Mouse (Mus musculus) retina, adult 2 months (tissue): ENCODE data around the gene Cnnm1.

Experiments
- DNase-seq: peaks from one replicate; pipeline ENCODE4 v3.0.0-alpha.2; 2012; ENCODE audit warnings: low read depth, low spot score

The Cnnm1 gene

DNA sequence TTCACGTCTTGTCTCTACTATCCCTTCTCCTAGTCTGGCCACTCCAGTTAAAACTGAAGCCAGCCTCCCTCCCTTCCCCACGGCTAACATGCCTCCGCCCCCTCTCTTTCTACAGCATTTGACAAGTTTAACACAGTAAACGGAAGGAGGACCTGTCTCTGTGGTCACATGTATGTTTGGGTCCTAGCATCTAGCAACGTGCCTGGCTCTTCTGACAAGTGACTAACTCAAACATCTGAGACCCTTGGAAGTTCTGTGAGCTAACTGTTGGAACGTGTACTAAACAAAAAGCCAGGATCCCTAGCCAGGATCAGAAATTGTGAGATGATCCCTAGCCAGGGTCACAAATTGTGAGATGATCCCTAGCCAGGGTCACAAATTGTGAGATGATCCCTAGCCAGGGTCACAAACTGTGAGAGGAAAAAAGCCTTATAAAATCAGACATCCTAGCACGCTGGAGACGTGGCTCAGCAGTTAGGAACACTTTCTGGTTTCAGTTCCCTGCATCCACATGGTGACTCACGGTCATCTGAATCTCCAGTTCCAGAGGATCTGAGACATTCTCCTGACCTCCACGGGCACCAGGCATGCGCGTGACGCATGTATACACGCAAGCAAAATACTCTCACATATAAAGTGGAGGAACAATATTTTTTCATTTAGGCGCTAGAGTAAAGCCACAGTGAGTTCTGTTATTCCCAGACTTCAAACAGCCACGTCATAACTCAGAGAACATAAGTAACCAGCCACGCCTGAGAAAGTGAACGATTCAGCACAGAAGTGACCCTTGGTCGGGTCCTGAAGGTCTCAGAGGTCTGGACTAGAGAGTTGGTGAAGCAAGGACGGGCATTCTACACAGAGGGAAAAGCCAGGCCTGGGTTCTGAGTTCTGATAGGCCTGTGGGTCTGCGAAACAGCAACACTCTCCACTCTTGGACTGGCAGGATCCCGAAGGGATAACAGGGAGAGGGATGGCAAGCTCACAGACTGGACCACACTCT, 71.7 kb downstream of the Cnnm1 start:
- DNase-seq: no peak

DNA sequence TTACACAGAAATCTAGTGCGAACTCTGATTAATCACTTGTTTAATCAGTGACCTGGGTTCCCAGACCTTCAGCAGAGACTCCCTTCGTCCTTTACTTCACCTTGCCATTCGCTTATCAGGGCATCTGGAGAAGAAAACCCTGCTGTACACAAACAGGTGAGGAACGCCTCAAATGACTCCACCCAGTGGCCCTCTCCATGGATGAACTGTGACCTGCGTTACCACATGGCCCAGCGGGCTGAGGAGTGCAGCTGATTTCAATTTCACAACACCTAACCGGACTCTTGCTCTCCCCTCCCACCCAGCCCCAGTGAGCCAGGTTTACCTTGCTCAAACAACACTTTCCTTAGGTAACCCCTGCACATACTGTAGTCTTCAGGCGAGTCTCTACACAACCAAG, 73.6 kb downstream of the Cnnm1 start:
- no peak for DNase-seq

GRCm38 (mm10) chr19:43515668-43516396, 75.6 kb downstream of the Cnnm1 start:
- DNase-seq: no peak

- DNase-seq: peak; percentile 54
Observed at GRCm38 (mm10) chr19:43516397-43517035, 76.3 kb downstream of the Cnnm1 start.

- no peak for DNase-seq
Observed at GRCm38 (mm10) chr19:43517320-43517719, 77.1 kb downstream of the Cnnm1 start.

DNA sequence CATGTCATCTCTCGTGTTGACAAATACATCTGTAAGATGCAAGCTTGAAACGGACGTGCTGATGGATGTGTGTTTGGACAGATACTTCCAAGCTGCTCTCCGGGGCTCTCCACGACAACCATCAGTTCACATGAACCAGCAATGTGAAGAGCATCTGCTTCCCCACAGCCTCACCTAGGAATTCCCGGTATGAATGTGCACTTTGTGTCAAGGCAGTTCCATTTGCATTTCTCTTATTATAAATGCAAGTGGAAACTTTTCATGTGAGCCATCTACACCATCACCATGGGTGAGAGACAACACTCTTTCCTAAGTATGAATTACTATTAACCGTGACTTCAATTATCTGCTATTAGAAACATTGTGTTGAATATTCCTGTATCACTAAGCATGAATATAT, 77.6 kb downstream of the Cnnm1 start:
- no peak for DNase-seq

DNA sequence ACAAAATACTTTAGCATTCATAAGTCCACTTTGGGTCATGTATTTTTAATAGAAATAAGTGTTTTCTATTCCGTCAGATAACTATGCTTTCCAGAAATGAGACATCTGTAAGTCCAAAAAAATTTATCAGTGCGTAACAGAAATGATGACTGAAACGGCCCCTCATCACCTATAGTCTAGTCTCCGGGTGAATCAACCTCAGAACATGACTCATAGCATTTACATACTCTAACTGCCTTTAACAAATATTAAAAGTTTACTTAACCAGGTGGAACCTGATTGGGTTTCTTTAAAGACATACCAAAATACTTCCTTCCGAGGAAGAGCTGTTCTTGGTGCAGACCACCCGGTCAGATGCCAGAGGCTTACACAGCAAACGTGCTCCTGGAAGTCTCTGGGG, 78.0 kb downstream of the Cnnm1 start:
- no peak for DNase-seq

- DNase-seq: no peak
Observed at GRCm38 (mm10) chr19:43519226-43519625, 79.0 kb downstream of the Cnnm1 start.

- DNase-seq: no peak
Observed at GRCm38 (mm10) chr19:43520402-43520801, 80.2 kb downstream of the Cnnm1 start.

DNA sequence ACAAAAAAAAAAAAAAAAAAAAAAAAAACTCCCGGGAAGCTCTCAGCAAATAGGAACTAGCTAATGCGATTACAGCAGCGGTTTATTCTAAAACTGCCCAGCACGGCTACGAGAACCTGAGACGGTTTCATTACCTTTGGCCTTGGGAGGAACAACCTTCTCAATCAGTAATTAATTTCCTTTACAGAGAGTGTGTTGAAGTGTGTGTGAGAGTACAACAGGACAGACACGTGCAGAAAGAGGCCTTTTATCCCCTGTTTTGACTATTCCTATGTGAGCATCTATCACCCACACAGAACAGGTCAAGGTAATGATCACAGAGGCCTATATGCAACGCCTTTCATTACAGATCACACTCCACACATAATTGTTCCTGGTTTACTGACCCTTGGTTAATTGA, 81.1 kb downstream of the Cnnm1 start:
- DNase-seq: peak; percentile 32

GRCm38 (mm10) chr19:43521996-43522395, 81.8 kb downstream of the Cnnm1 start:
- DNase-seq: no peak

- peak; percentile 20 for DNase-seq
Observed at GRCm38 (mm10) chr19:43523551-43523950, 83.3 kb downstream of the Cnnm1 start.

- DNase-seq: peak; percentile 92
Observed at GRCm38 (mm10) chr19:43524187-43525103, 84.2 kb downstream of the Cnnm1 start, which contains the start of gene Got1. Gene Got1 (minus strand): TSS chr19:43524605.

- DNase-seq: peak; percentile 40
Observed at GRCm38 (mm10) chr19:43525104-43525482, 84.9 kb downstream of the Cnnm1 start.

- no peak for DNase-seq
Observed at GRCm38 (mm10) chr19:43525566-43525965, 85.3 kb downstream of the Cnnm1 start.

DNA sequence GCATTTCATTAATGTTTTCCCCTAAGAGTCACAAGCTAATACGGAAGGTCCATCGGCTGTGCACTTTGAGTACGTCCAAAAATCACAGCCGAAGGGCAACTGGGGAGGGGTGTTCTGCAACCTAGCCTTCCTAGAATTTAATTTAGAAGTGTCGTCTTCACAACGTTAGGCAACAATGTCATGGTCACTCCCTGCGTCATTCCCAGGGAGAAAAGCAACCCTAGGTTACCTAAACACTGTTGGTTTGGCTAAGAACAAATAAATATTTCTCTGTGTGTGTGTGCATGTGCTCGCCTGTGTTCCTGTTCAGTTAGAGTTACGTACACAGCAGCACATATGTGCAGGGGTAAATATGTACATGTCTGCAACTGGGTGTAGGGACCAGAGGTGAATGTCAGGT, 85.8 kb downstream of the Cnnm1 start:
- DNase-seq: no peak

DNA sequence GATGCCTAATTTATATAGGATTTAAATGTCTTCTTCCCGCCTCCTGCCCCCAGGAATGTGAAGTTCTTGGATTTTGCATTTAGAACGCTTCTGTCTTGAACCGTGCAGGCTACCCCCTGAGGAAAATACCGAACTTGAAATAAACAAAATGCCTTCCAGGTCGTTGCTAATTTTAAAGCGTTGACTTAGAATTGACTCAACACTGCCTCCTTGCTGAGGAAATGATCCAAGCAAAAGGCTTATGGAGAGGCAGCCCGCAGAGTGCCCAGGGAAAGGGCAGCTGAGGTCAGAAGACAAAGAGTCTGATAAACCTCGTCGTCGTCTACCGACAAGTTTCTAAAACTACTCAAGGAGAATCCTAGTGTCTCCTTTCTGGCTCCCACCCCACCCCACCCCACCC, 86.9 kb downstream of the Cnnm1 start:
- no peak for DNase-seq

- no peak for DNase-seq
Observed at GRCm38 (mm10) chr19:43528056-43528587, 87.9 kb downstream of the Cnnm1 start.

- peak; percentile 49 for DNase-seq
Observed at GRCm38 (mm10) chr19:43530197-43530770, 90.0 kb downstream of the Cnnm1 start.

- no peak for DNase-seq
Observed at GRCm38 (mm10) chr19:43530921-43531320, 90.7 kb downstream of the Cnnm1 start.
